Mouse (Mus musculus) lung, embryonic 16.5 days (tissue): ENCODE measurements around the gene Pecam1. TPM values are rescaled to one million over a fixed set of nuclear protein-coding genes. Genes with fewer than 3 reads are reported as not detected.
"Not testable (repeated sequence)": the region's sequence is repeated elsewhere in the genome, so short reads cannot be mapped to it uniquely, and the experiment has no call there.

Experiments used
- ATAC-seq: fragments of 200-750 bp; cut with Nextera tagmentation; 2 replicates; pipeline ENCODE4 v1.8.0; 2017; ENCODE audit warnings: low read depth, mild to moderate bottlenecking, moderate library complexity
- H3K27ac ChIP-seq: fragments of 300-500 bp; sonication (generic); 2 replicates; pipeline ENCODE4 v1.5.1; 2014; ENCODE audit warnings: mild to moderate bottlenecking, control low read depth, low read length
- H3K27me3 ChIP-seq: fragments of 300-500 bp; sonication (generic); 2 replicates; pipeline ENCODE4 v1.6.1; 2014; ENCODE audit warnings: low read depth, low read length, mixed read lengths; ENCODE audit not compliant: control insufficient read depth, insufficient read depth
- H3K36me3 ChIP-seq: fragments of 300-500 bp; sonication (generic); 2 replicates; pipeline ENCODE4 v1.6.1; 2014; ENCODE audit warnings: low read length; ENCODE audit not compliant: control insufficient read depth, insufficient read depth
- H3K4me1 ChIP-seq: fragments of 300-500 bp; sonication (generic); replicated peaks from 2 replicates; pipeline ENCODE4 v1.6.1; 2014; ENCODE audit warnings: low read length, mixed read lengths; ENCODE audit not compliant: control insufficient read depth, insufficient read depth
- H3K4me2 ChIP-seq: fragments of 300-500 bp; sonication (generic); 2 replicates; pipeline ENCODE4 v1.6.1; 2014; ENCODE audit warnings: low read depth, low read length, control low read depth
- H3K4me3 ChIP-seq: fragments of 300-500 bp; sonication (generic); 2 replicates; pipeline ENCODE4 v1.5.1; 2014; ENCODE audit warnings: mild to moderate bottlenecking, low read length, control low read depth
- H3K9ac ChIP-seq: fragments of 300-500 bp; sonication (generic); 2 replicates; pipeline ENCODE4 v1.6.1; 2014; ENCODE audit warnings: low read length, control low read depth
- H3K9me3 ChIP-seq: fragments of 300-500 bp; sonication (generic); 2 replicates; pipeline ENCODE4 v1.6.1; 2016; ENCODE audit warnings: low read length; ENCODE audit not compliant: control insufficient read depth
- WGBS: fragments of 180-500 bp; shearing (Covaris S2); extraction: QIAGEN DNeasy Blood & Tissue Kit; methylation state at CpG from one replicate; pipeline ENCODE4 v1.1.7; 2014; 5-methylcytosine and 5-hydroxymethylcytosine counted together
- polyA plus RNA-seq: library from polyadenylated mRNA; unstranded; fragments of >200 nt; fragmentation: Nextera tagmentation; extraction: Ambion mirVana; gene quantifications from 2 replicates; pipeline ENCODE4 v1.2.1, GENCODE M21; 2015

The Pecam1 gene
- polyA plus RNA-seq, 1 experiment from 2014 or later, result 151 TPM

GRCm38 (mm10) chr11:106759028-106759427, 8.6 kb upstream of the Pecam1 start:
- Histone ChIP-seq H3K27me3 (no peaks in the 10 kb centered on the region), H3K9me3 (no peaks in the 10 kb centered on the region), H3K36me3 (no peaks in the 10 kb centered on the region), H3K4me1 (peaks cover 8% of the 10 kb centered on the region), H3K4me3 (no peak overlapping the region), H3K9ac (no peak overlapping the region), H3K27ac (no peak overlapping the region), H3K4me2 (no peak overlapping the region)
- WGBS, result 92% methylated on average over 3 of the region's 3 CpGs
- no peak for ATAC-seq

- Histone ChIP-seq H3K27me3 (no peaks in the 10 kb centered on the region), H3K9me3 (no peaks in the 10 kb centered on the region), H3K4me2 (no peak overlapping the region), H3K4me1 (no peaks in the 10 kb centered on the region), H3K4me3 (no peak overlapping the region), H3K36me3 (no peaks in the 10 kb centered on the region), H3K9ac (no peak overlapping the region), H3K27ac (no peak overlapping the region)
- ATAC-seq, result no peak
- 47% methylated on average over 5 of the region's 5 CpGs for WGBS
Measured at GRCm38 (mm10) chr11:106755583-106755982, 5.2 kb upstream of the Pecam1 start.

GRCm38 (mm10) chr11:106753314-106753713, 2.9 kb upstream of the Pecam1 start:
- Histone ChIP-seq H3K27me3 (no peaks in the 10 kb centered on the region), H3K36me3 (no peaks in the 10 kb centered on the region), H3K4me3 (no peak overlapping the region), H3K27ac (no peak overlapping the region), H3K4me1 (no peaks in the 10 kb centered on the region), H3K9me3 (no peaks in the 10 kb centered on the region), H3K9ac (no peak overlapping the region), H3K4me2 (no peak overlapping the region)
- 62% methylated on average over 6 of the region's 6 CpGs for WGBS
- no peak for ATAC-seq

- Histone ChIP-seq H3K4me2 (no peak overlapping the region), H3K27ac (no peak overlapping the region), H3K4me3 (no peak overlapping the region), H3K27me3 (no peaks in the 10 kb centered on the region), H3K4me1 (no peaks in the 10 kb centered on the region), H3K9me3 (no peaks in the 10 kb centered on the region), H3K36me3 (no peaks in the 10 kb centered on the region), H3K9ac (no peak overlapping the region)
- ATAC-seq, result no peak
- WGBS, result 64% methylated on average over 7 of the region's 7 CpGs
Measured at GRCm38 (mm10) chr11:106752103-106752502, 1.7 kb upstream of the Pecam1 start.

GRCm38 (mm10) chr11:106751039-106752018, 901 bp upstream of the Pecam1 start, which contains the start of gene Milr1:
Gene Milr1, plus strand, starts transcription at chr11:106751226.
- no peak for ATAC-seq
- Histone ChIP-seq H3K4me2 (no peak within 1 kb of the TSS), H3K27me3 (no peaks in the 10 kb centered on the region), H3K4me3 (no peak within 1 kb of the TSS), H3K36me3 (no peaks in the 10 kb centered on the region), H3K9me3 (no peaks in the 10 kb centered on the region), H3K4me1 (no peaks in the 10 kb centered on the region), H3K9ac (no peak within 1 kb of the TSS), H3K27ac (no peak within 1 kb of the TSS)
- 71% methylated on average over 17 of the region's 17 CpGs for WGBS

GRCm38 (mm10) chr11:106749557-106750120, 789 bp downstream of the Pecam1 start:
- H3K4me2 ChIP-seq, H3K4me3 ChIP-seq, ATAC-seq, H3K36me3 ChIP-seq, H3K27ac ChIP-seq, H3K4me1 ChIP-seq, H3K9ac ChIP-seq, H3K27me3 ChIP-seq, H3K9me3 ChIP-seq: not testable (repeated sequence)
- 93% methylated on average over 7 of the region's 7 CpGs for WGBS

GRCm38 (mm10) chr11:106744949-106745348, 5.5 kb downstream of the Pecam1 start:
- Histone ChIP-seq H3K4me1 (no peaks in the 10 kb centered on the region), H3K36me3 (no peaks in the 10 kb centered on the region), H3K27ac (no peak overlapping the region), H3K27me3 (no peaks in the 10 kb centered on the region), H3K9ac (no peak overlapping the region), H3K4me2 (no peak overlapping the region), H3K9me3 (no peaks in the 10 kb centered on the region), H3K4me3 (no peak overlapping the region)
- no peak for ATAC-seq
- 88% methylated on average over 5 of the region's 5 CpGs for WGBS

GRCm38 (mm10) chr11:106742388-106742841, 8.0 kb downstream of the Pecam1 start:
- no peak for ATAC-seq
- H3K9me3 ChIP-seq, result no peaks in the 10 kb centered on the region

GRCm38 (mm10) chr11:106741826-106742225, 8.6 kb downstream of the Pecam1 start:
- ATAC-seq, result no peak
- no peaks in the 10 kb centered on the region for H3K4me1 ChIP-seq
- no peaks in the 10 kb centered on the region for H3K9me3 ChIP-seq
- H3K27ac ChIP-seq, result no peak overlapping the region
- H3K4me3 ChIP-seq, result no peak overlapping the region
- WGBS, result 88% methylated on average over 3 of the region's 3 CpGs
- H3K4me2 ChIP-seq, result no peak overlapping the region
- no peak overlapping the region for H3K9ac ChIP-seq
- H3K36me3 ChIP-seq, result no peaks in the 10 kb centered on the region
- H3K27me3 ChIP-seq, result no peaks in the 10 kb centered on the region

More at GRCm38 (mm10) chr11:106742388-106742841, 8.0 kb downstream of the Pecam1 start:
- no peak overlapping the region for H3K27ac ChIP-seq
- no peaks in the 10 kb centered on the region for H3K4me1 ChIP-seq
- H3K4me3 ChIP-seq, result no peak overlapping the region
- 30% methylated on average over 6 of the region's 6 CpGs for WGBS
- H3K4me2 ChIP-seq, result no peak overlapping the region
- no peaks in the 10 kb centered on the region for H3K27me3 ChIP-seq
- H3K9ac ChIP-seq, result no peak overlapping the region
- H3K36me3 ChIP-seq, result no peaks in the 10 kb centered on the region
